Mouse (Mus musculus) liver, adult 2 months (tissue): Measurements from ENCODE around the gene Krt16. TPM values are rescaled to one million over a fixed set of nuclear protein-coding genes. Genes with fewer than 3 reads are reported as not detected.

Experiments
- DNase-seq: peaks from one replicate; pipeline ENCODE4 v3.0.0-alpha.2; 2011; ENCODE audit warnings: low read depth, low spot score; ENCODE audit errors: extremely low read depth
- H3K27ac ChIP-seq: fragments of 200-500 bp; replicated peaks from 2 replicates; pipeline ENCODE4 v1.5.1; 2012; ENCODE audit warnings: low read depth, mild to moderate bottlenecking, control low read depth, inconsistent platforms, low read length; ENCODE audit not compliant: insufficient read depth
- H3K27me3 ChIP-seq: fragments of 200-500 bp; 2 replicates; pipeline ENCODE4 v1.6.1; 2012; ENCODE audit warnings: mild to moderate bottlenecking, moderate library complexity, low read length, inconsistent platforms; ENCODE audit not compliant: control insufficient read depth, insufficient read depth
- H3K36me3 ChIP-seq: fragments of 200-500 bp; 2 replicates; pipeline ENCODE4 v1.6.1; 2012; ENCODE audit warnings: low read length, inconsistent platforms; ENCODE audit not compliant: control insufficient read depth, insufficient read depth
- H3K4me1 ChIP-seq: fragments of 200-500 bp; 2 replicates; pipeline ENCODE4 v1.6.1; 2011; ENCODE audit warnings: low read length; ENCODE audit not compliant: control insufficient read depth, insufficient read depth
- H3K4me3 ChIP-seq: fragments of 200-500 bp; 2 replicates; pipeline ENCODE4 v1.5.1; 2011; ENCODE audit warnings: low read depth, mild to moderate bottlenecking, control low read depth, low read length, moderate library complexity; ENCODE audit not compliant: insufficient read depth
- H3K79me2 ChIP-seq: fragments of 200-500 bp; 2 replicates; pipeline ENCODE4 v1.6.1; 2012; ENCODE audit warnings: inconsistent platforms, mild to moderate bottlenecking, low read length, moderate library complexity; ENCODE audit not compliant: control insufficient read depth, insufficient read depth
- H3K9ac ChIP-seq: fragments of 200-500 bp; 2 replicates; pipeline ENCODE4 v1.6.1; 2012; ENCODE audit warnings: low read depth, mild to moderate bottlenecking, control low read depth, inconsistent platforms, low read length
- CTCF ChIP-seq: fragments of 200-500 bp; IDR thresholded peaks from 2 replicates; pipeline ENCODE4 v1.5.1; 2011; ENCODE audit warnings: low read depth, low read length, control low read depth
- POLR2A ChIP-seq: fragments of 200-500 bp; IDR thresholded peaks from 2 replicates; pipeline ENCODE4 v1.6.1; 2011; ENCODE audit warnings: low read length, control low read depth; ENCODE audit not compliant: insufficient read depth; ENCODE audit errors: extremely low read depth
- WGBS: fragments of 180-500 bp; shearing (Covaris S2); methylation state at CpG from one replicate; pipeline ENCODE4 v1.1.7; 2018; 5-methylcytosine and 5-hydroxymethylcytosine counted together
- polyA plus RNA-seq: library from polyadenylated mRNA; depleted of rRNA; stranded (reverse); fragments of >200 nt; gene quantifications from 2 replicates; pipeline ENCODE4 v1.2.3, GENCODE M21; 2012
- total RNA-seq: library from RNA; depleted of rRNA; stranded (reverse); fragments of >200 nt; gene quantifications from 2 replicates; pipeline ENCODE4 v1.2.3, GENCODE M21; 2014

Gene Krt16
- total and polyA plus RNA-seq, 2 experiments: not detected

DNA sequence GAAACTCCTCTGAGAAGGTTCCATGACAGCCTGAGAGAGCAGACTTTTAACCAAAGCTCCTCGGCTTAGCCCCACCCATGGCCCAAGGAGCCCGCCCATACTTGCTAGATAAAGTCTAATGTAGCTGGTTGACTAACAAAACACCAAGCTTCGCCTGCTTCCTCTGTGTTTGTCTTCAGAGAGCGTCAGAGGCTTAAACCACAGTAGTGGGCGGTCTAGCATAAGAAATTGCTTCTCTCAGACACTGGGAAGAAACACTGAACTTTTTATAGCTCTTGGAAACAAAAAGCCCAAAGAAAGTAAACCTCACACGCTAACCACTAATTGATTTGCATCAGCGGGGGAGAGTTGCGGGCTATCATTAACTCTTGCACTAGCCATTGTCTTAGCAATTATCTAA is 27.0 kb downstream of the Krt16 start:
- TF ChIP-seq CTCF: no peak
- no peak for TF ChIP-seq POLR2A
- Histone ChIP-seq H3K4me3 (no peak overlapping the region), H3K36me3 (no peaks in the 10 kb centered on the region), H3K4me1 (no peaks in the 10 kb centered on the region), H3K9ac (no peak overlapping the region), H3K27me3 (no peaks in the 10 kb centered on the region), H3K27ac (no peak overlapping the region), H3K79me2 (no peaks in the 10 kb centered on the region)
- DNase-seq: no peak
- 65% methylated on average over 8 of the region's 8 CpGs for WGBS

DNA sequence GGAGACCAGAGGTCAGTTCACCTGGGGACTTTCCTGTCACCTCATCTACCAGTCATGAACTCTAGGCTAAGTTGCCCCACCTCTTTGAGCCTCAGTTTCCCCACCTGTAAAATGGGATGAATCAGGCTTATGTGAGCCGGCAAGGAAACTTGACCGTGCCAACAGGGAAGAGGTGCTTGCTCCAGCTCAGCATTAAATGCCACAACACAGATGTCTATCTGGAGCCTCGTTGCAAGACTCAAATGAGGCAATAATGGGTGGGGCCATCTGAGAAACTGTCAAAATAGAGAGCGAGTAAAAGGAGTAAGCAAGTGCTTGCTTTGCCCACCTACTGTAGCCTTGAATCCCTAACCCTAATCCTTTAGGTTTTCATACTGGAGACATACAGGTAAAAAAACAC is 29.4 kb downstream of the Krt16 start:
- no peaks in the 10 kb centered on the region for H3K27me3 ChIP-seq
- no peaks in the 10 kb centered on the region for H3K79me2 ChIP-seq
- no peaks in the 10 kb centered on the region for H3K4me1 ChIP-seq
- H3K36me3 ChIP-seq: no peaks in the 10 kb centered on the region
- DNase-seq: no peak
- TF ChIP-seq CTCF (no peak), POLR2A (no peak)
- no peak overlapping the region for H3K9ac ChIP-seq
- no peak overlapping the region for H3K27ac ChIP-seq
- 83% methylated on average over 4 of the region's 4 CpGs for WGBS
- H3K4me3 ChIP-seq: no peak overlapping the region

DNA sequence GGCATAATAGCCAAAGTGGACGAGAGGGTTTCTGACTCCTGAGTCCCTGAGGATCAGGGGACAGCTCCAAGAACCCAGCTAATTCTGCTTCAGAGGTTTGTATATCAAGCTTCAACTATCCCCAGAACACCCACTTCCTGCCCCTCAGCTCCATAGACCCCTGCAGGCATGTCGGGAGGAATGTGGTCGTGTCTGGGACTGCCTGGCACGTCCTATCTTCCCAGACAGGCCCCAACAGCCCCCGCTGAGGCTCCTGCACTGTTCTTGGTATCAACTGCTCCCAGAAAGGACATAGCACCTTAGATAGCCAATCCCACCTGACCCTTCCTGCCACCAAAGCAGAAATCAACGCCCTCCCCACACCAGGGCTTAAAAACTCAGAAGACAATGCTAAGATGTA is 40.2 kb downstream of the Krt16 start:
- H3K79me2 ChIP-seq: no peaks in the 10 kb centered on the region
- H3K4me3 ChIP-seq: no peak overlapping the region
- H3K4me1 ChIP-seq: no peaks in the 10 kb centered on the region
- 42% methylated on average over 6 of the region's 6 CpGs for WGBS
- H3K27me3 ChIP-seq: no peaks in the 10 kb centered on the region
- TF ChIP-seq POLR2A: no peak
- no peak overlapping the region for H3K9ac ChIP-seq
- DNase-seq: no peak
- no peaks in the 10 kb centered on the region for H3K36me3 ChIP-seq
- no peak overlapping the region for H3K27ac ChIP-seq

DNA sequence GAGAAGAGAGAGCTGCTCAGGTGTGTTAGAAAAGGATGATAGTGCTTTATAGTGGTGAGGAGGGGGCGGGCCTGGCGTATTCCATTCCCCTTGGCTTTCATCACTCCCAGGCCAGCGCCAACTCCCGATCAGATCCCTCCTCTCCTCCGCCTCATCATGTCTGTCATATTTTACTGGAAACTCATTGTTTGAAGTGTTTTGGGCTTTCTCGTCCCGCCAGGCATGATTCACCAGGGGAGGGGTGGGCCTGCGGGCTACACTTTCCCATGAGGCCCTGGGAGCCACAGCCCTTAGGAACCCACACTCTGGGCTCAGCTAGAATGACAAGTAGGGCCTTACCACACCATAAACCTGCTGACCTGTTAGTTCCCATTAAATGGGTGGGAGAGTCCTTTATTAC is 41.2 kb downstream of the Krt16 start, which contains the start of gene Krt14:
Gene Krt14, minus strand, starts transcription at position 51 of the 400 bp plus-strand sequence.
- 85% methylated on average over 8 of the region's 8 CpGs for WGBS
- no peak for DNase-seq
- no peak within 1 kb of the TSS for H3K4me3 ChIP-seq
- TF ChIP-seq POLR2A (no peak), CTCF (no peak)
- H3K9ac ChIP-seq: no peak within 1 kb of the TSS
- no peaks in the 10 kb centered on the region for H3K4me1 ChIP-seq
- no peaks in the 10 kb centered on the region for H3K79me2 ChIP-seq
- H3K27me3 ChIP-seq: no peaks in the 10 kb centered on the region
- no peak within 1 kb of the TSS for H3K27ac ChIP-seq
- no peaks in the 10 kb centered on the region for H3K36me3 ChIP-seq

DNA sequence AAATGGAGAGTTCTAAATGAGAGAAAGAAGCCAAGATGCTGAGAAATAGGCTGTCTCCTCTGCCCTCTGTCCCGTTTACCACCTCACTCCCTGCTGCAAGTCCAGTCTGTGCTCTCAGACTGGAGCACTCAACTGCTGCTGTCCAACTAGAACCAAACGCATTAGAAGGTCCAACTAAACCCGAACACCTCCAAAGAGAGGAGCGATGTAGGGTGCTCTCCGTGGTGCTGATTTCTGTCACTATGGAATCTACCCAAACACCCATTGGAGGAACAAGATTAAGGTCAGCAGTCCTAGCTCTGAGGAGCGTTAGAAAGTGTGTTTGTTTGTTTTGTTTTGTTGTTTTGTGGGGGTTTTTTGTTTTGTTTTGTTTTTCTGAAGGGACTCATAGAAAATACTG is 45.3 kb downstream of the Krt16 start:
- 12% methylated on average over 6 of the region's 6 CpGs for WGBS
- no peaks in the 10 kb centered on the region for H3K36me3 ChIP-seq
- TF ChIP-seq CTCF (no peak), POLR2A (no peak)
- no peak overlapping the region for H3K27ac ChIP-seq
- H3K4me3 ChIP-seq: no peak overlapping the region
- peak; percentile 5 for DNase-seq
- H3K4me1 ChIP-seq: no peaks in the 10 kb centered on the region
- H3K79me2 ChIP-seq: no peaks in the 10 kb centered on the region
- no peaks in the 10 kb centered on the region for H3K27me3 ChIP-seq
- H3K9ac ChIP-seq: no peak overlapping the region

DNA sequence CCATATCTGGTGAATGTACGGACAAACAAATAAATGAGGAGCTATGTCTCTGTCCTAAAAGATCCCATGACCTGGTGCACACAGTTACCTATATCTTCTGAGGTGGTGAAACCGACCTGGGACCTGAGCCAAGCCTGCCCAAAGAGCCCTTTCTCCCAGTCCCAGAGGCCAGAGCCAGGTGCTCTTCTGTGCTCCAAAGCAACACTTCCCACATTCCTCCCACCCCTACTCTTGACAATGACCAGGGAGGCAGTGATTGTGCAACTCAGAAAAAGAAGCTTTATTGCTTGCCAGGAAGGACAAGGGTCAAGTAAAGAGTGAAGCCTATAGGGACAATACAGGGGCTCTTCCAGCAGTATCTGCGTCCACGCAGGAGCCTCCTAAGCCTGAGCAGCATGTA is 45.8 kb downstream of the Krt16 start:
- WGBS: 79% methylated on average over 4 of the region's 4 CpGs
- no peaks in the 10 kb centered on the region for H3K79me2 ChIP-seq
- DNase-seq: no peak

More for the DNA sequence above, 45.8 kb downstream of the Krt16 start:
- Histone ChIP-seq H3K4me1 (no peaks in the 10 kb centered on the region), H3K4me3 (no peak overlapping the region), H3K27ac (no peak overlapping the region), H3K36me3 (no peaks in the 10 kb centered on the region), H3K27me3 (no peaks in the 10 kb centered on the region), H3K9ac (no peak overlapping the region)
- no peak for TF ChIP-seq CTCF
- no peak for TF ChIP-seq POLR2A
